Mouse (Mus musculus): ENCODE results near the gene Myl7. TPM values are rescaled to one million over a fixed set of nuclear protein-coding genes. Genes with fewer than 3 reads are reported as not detected.
A peak's percentile ranks its signal among the peaks of the same experiment; 100 is the strongest.
"Not testable (repeated sequence)": the region's sequence is repeated elsewhere in the genome, so short reads cannot be mapped to it uniquely, and the experiment has no call there.

Myl7 gene
- not detected in 2 replicates for total RNA-seq (2015)
- total RNA-seq (2017), result not detected in 2 replicates

DNA sequence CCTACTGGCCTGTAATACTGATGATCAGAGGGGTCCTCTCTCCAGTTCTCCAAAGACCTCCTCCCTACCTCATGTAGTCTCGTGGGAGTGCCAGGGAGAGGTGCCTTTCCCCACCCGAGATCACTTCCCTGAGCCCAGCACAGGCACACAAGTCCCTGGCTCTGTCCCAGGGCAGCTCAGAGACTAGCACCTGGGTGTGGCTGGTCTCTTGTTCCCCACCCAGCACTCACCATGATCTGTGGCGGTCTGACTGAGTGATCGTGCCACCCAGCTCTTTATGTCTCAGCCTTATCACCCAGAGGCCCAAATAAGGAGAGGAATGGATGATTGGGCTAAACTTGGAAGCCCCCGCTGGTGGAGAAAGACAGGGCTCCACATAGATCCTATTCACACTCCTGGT, at the start of gene Myl7:
Gene Myl7 (minus strand): TSS at position 252 of the 400 bp plus-strand sequence.
- ATAC-seq (replicated peaks; ENCODE audit: poor library complexity), result peak; percentile 74

DNA sequence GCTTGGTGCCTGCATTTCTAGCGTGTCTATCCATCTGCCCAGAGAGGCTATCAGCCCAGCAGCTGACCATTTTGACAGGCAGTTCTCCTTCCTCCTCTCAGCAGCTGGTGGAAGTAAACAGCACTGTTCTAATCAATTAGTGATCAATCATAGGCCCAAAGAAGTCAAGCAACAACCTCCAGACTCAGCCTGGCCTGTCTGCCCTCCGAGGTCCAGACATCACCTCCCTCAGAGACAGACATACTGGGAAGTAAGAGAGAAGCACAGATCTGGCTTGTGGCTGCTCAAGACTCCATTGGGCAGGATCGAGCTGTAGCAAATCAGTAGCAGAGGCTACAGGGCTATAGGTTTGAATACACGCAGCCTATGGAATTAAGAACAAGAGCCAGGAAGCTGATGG, 49.2 kb upstream of the Myl7 start:
- no peak for ATAC-seq (replicated peaks; ENCODE audit: poor library complexity)

GRCm38 (mm10) chr11:5945096-5945495, 46.5 kb upstream of the Myl7 start:
- ATAC-seq (replicated peaks; ENCODE audit: poor library complexity), result no peak

- no peak for ATAC-seq (replicated peaks; ENCODE audit: poor library complexity)
Measured at GRCm38 (mm10) chr11:5942966-5943365, 44.4 kb upstream of the Myl7 start.

DNA sequence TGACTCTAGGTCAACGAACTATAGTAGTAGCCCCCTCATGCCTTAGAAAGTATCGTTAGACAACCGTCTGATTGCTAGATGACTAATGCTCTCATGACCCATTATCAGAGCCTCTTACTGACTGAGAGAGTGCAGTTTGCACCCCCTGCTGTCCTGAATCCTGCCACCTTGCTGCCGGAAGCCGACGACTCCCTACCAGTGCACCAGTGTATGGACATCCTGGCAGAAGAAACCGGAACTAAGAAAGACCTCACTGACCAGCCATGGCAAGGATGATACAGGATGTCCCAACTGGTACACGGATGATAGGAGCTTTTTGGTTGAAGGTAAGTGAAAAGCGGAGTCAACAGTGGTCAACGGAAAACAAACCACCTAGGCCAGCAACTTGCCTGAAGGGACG, 35.9 kb upstream of the Myl7 start:
- ATAC-seq (replicated peaks; ENCODE audit: poor library complexity), result not testable (repeated sequence)

GRCm38 (mm10) chr11:5931947-5932346, 33.4 kb upstream of the Myl7 start:
- ATAC-seq (replicated peaks; ENCODE audit: poor library complexity), result not testable (repeated sequence)

GRCm38 (mm10) chr11:5930578-5930977, 32.0 kb upstream of the Myl7 start:
- no peak for ATAC-seq (replicated peaks; ENCODE audit: poor library complexity)

GRCm38 (mm10) chr11:5926696-5927220, 28.2 kb upstream of the Myl7 start:
- no peak for ATAC-seq (replicated peaks; ENCODE audit: poor library complexity)

DNA sequence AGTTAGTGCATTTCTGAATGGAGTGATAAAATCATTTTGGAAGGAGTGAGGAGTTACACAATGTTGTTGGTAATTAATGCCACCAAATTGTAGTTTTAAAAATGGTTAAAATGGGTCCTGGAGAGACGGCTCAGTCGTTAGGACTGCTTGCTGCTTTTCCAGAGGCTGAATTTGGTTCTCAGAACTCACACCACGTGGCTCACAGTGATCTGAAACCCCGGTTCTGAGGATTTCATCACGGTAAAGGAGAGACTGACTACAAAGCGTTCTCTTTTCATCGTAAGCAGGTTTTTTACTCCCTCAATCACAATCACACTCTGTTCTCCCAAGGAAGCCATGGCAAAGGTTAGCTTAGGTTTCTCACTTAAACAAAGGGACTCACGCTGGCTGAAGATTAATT, 26.1 kb upstream of the Myl7 start:
- no peak for ATAC-seq (replicated peaks; ENCODE audit: poor library complexity)

DNA sequence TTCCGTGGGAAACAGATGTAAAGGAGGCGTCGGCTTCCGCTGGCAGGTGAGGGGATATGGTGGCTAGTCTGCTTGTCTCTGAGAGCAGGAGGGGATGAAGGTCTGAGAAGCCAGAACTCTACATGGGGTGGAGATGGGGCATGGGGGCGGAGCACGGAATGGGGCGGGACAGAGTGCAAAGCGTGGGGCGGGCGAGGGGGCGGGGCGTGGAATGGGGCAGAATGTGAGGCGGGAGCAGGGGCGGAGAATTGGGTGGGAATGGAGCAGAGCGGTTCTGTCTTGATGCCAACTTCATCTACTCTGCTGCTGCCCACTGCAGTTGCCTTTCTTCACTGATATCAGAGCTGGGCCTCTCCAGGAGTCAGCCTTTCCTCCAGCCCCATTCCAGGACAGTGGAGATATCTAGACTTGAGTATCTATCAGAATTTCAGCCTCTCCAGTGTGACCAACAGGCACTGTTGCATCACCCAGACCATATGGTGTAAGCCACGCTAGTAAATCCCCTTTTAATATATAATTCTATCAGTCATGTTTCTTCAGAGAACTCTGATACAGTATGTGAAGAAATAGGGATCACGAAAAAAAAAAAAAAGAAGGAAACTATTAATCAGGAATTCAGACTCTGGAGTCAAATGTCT, 21.9 kb upstream of the Myl7 start:
- ATAC-seq (replicated peaks; ENCODE audit: poor library complexity), result peak; percentile 86

DNA sequence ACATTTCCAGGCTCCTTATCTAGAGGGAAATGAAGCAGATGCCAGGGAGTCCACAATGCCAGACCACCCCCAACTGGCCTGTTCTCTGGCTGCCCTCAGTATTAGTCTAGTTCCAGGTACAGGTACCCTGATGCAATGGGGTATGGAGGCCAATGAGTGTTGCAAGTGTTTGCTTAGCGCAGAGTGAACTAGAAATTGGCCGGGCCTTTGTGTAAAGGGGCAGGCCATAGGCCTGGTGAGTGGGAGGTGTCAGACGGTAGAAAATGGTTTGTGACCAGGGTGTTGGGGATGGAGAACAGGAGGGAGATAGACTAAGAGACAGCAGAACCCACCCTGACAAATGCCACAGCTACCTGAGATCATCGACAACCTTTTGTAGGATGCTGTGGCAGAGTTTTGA, 21.0 kb upstream of the Myl7 start:
- ATAC-seq (replicated peaks; ENCODE audit: poor library complexity), result no peak

DNA sequence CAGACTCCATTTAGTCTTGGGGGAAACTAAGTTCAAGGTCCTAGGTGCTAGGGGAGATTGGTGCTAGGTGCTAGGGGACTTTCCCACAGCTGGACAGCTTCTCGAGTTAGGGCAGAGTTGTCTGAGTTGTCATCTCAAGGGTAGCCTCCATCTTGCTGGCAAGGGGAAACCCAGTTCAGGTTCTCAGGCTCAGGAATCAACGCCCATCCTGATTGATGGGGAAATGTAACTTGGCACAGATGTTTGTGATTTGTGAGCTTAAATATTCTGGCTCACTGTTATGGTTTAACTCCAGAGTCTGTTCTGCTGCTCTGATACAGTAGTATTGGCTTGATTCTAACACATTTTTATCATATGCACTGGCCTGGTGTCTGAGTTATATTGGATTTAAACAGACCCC, 19.5 kb upstream of the Myl7 start:
- ATAC-seq (replicated peaks; ENCODE audit: poor library complexity), result no peak

GRCm38 (mm10) chr11:5916178-5916548, 17.6 kb upstream of the Myl7 start:
- no peak for ATAC-seq (replicated peaks; ENCODE audit: poor library complexity)

DNA sequence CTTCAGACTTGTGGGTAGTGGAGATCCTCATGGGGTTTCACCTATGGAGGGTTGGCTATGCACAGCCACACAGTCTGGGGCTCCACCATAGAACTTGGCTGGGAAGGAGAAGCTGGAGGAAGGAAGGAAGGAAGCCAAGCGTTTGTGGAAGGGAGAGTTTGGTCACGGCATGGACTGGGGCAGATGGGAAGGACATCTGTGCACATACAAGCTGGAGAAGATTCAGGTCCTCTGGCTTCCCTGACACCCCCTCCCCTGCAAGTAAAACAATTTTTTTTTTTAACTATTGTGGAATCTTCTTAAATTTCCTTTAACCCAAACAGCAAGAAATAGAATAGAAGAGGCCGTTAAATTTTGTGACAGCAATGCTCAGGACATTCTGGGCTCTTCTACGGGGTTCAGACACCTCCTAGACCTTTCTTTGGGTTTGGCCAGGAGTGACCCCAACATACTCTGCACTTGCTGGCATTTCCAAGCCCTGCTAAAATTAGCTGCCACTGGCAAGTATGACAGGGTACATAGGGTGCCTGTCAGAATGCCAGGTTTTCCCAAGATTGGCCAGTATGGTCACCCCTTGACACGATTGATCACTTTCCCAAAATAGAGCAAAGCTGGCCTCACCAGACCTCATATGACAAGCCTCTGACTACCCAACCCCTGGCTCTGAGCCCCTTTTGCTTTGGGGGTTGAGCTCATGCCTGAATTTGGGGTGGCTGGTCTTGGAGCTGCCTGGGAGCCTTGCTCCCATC, 17.0 kb upstream of the Myl7 start:
- no peak for ATAC-seq (replicated peaks; ENCODE audit: poor library complexity)

DNA sequence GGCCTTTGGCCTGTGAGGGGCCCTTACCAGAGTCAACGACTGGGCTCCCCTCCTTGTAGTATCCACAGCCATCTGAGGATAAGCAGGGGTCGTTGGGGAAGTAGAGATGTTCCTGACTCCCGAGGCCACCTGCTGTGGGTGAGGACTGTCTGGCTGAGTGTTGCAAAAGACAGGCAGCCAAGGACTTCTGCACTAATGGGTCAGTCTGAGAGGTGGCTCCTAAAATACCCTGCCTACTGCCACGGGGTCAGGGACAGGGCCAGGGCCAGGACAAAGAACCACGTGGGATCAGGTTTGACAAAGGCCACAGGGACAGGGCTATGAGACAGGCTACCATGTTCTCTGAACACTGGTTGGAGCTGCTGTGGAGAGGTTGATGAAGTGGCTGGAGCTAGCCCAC, 16.4 kb upstream of the Myl7 start:
- ATAC-seq (replicated peaks; ENCODE audit: poor library complexity), result no peak

GRCm38 (mm10) chr11:5913936-5914335, 15.4 kb upstream of the Myl7 start:
- ATAC-seq (replicated peaks; ENCODE audit: poor library complexity), result no peak

- ATAC-seq (replicated peaks; ENCODE audit: poor library complexity), result no peak
Measured at GRCm38 (mm10) chr11:5913256-5913655, 14.7 kb upstream of the Myl7 start.

GRCm38 (mm10) chr11:5912635-5913034, 14.1 kb upstream of the Myl7 start:
- peak; percentile 90 for ATAC-seq (replicated peaks; ENCODE audit: poor library complexity)

GRCm38 (mm10) chr11:5908642-5909041, 10.1 kb upstream of the Myl7 start:
- no peak for ATAC-seq (replicated peaks; ENCODE audit: poor library complexity)

DNA sequence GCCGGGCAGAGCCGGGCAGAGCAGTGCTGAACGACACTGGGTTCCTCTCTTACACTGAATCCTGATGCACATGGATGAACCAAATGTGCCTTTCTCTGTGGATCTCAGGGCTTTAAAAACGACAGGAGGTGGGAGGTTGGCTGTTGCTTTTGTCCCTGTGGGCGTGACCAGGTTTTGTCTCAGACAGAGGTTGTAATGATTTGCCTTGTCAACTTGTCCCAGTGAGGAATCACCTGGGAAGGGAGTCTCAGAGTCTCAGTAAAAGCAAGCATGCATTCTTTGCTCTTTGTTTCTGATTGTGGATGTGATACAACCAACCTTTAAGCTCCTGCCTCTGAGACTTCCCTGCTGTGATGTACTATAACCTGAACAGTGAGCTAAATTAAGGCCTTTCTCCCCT, 8.5 kb upstream of the Myl7 start:
- ATAC-seq (replicated peaks; ENCODE audit: poor library complexity), result no peak

- no peak for ATAC-seq (replicated peaks; ENCODE audit: poor library complexity)
Measured at GRCm38 (mm10) chr11:5905778-5906518, 7.4 kb upstream of the Myl7 start.

DNA sequence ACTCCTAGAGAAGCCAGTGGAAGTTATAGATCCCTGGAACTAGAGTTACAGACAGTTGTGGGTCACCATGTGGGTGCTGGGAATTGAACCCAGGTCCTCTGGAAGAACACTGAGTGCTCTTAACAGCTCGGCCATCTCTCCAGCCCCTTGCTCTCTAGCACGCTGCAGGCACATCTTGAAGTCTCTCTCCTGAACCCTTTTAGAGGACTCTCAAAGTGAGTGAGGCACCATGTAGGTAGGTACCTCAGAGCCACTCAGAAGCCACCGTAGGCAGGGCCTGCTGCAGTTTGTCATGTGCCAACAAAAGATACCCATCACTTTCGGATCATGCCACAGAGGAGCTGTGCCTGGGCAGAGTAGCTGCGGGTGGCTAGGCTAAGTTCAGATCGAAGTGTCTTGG, 6.3 kb upstream of the Myl7 start:
- ATAC-seq (replicated peaks; ENCODE audit: poor library complexity), result no peak

Data from megakaryocyte progenitor cell, adult 5-6 weeks (primary cell).